Mouse (Mus musculus): ENCODE results near the gene Lrrn2.
A peak's percentile ranks its signal among the peaks of the same experiment; 100 is the strongest.
"Not testable (repeated sequence)": the region's sequence is repeated elsewhere in the genome, so short reads cannot be mapped to it uniquely, and the experiment has no call there.

The Lrrn2 gene

GRCm38 (mm10) chr1:132930291-132930690, 50.2 kb downstream of the Lrrn2 start:
- no peak for DNase-seq (ENCODE audit: low spot score)

DNA sequence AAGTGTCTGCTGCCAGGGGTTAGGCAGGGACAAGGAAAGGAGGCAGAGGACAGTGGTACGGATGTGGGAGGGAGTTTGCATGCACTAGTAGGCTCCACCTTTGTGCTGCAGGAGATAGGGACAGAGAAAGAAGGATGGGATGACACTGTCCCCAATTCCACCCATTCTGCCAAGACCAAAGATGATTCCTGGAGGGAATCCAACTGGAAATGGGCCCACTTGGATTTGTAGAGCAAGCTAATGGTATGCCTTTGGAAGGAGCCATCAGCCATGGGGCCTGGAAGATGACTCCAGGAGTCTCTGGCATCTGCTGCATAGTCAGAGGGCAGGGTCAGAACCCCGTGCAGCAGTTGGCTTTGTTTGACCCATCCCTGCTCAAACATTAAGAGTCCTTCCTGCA, 52.3 kb downstream of the Lrrn2 start:
- no peak for DNase-seq (ENCODE audit: low spot score)

DNA sequence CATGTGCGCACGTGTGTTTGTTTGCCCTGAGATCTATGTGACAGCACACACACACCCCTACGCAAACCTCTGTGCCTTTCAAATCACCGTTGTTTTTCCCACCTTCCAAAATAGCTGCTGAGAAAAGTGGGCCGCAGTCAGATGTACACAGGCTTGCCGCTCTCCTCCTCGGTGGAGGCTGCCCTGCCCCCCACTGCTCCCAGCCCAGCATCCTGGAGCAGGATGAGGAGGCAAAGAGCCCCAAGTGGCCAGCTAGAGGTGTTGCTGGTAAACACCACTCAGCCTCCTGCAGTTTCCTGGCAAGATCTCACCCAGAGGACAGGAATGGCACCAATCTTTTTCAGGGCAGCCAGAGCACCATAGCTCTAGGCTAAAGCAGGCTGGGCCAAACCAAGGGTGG, 54.8 kb downstream of the Lrrn2 start:
- DNase-seq (ENCODE audit: low spot score), result peak; percentile 66

GRCm38 (mm10) chr1:132937296-132938030, 57.4 kb downstream of the Lrrn2 start:
- no peak for DNase-seq (ENCODE audit: low spot score)

- DNase-seq (ENCODE audit: low spot score), result no peak
These were observed 58.9 kb downstream of the Lrrn2 start for GRCm38 (mm10) chr1:132938975-132939374.

- DNase-seq (ENCODE audit: low spot score), result no peak
These were observed 65.8 kb downstream of the Lrrn2 start for GRCm38 (mm10) chr1:132945826-132946225.

DNA sequence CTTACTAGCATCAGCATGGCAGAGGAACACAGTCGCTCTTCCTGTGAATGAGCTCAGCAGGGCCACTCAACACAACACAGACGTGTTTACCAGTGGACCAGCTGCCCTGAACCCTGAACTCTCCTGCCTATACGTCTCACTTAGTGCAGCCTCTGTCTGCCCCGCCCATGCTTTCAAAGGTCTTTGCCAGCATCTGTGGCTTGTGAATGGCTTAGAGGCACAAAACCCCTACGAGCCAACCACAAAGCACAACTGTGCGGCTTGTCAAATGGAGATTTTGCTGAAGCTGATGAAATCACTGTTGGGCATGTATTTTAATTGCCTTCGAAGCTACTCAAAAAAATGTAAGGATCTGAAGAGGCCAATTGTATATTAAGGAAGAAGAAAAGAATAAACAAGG, 67.7 kb downstream of the Lrrn2 start:
- no peak for DNase-seq (ENCODE audit: low spot score)

DNA sequence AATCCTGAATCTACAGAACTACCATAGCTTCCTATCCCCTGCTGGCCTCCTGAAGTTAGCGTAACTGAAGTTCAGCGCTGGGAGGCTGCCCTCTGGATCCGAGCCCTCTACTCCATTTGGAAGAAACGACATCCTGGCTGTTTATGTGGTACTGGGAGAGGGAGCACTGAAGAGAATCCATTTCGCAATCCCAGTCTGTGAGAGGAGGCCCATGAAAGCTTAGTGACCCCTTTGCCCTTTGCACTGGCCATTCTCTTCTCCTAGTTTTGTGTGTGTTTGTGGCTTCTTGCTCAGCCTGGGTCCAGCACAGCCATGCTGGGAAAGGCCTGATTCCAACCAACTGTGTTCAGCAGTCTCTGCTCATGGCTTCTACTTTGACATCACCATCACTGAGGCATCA, 76.7 kb downstream of the Lrrn2 start:
- DNase-seq (ENCODE audit: low spot score), result no peak

- no peak for DNase-seq (ENCODE audit: low spot score)
These were observed 81.7 kb downstream of the Lrrn2 start for GRCm38 (mm10) chr1:132961751-132962150.

DNA sequence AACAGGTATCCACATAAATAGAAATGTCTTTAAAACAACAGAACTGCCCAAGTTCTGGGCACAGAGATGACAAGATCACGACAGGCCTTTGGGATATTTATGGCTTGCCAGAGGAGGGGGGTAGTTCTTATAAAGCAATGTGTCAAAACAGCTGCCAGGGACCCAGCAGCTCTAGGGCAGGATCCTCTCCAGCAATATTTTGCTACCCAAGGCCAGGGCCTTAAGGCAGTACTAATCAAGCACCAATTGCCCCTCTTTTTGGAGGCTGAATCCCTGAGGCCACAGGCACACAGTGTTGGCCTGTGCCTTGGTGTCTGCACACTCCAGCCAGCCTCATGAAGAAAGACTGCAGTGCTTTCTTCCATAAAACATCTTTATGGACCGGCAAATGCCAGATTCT, 84.0 kb downstream of the Lrrn2 start:
- no peak for DNase-seq (ENCODE audit: low spot score)

DNA sequence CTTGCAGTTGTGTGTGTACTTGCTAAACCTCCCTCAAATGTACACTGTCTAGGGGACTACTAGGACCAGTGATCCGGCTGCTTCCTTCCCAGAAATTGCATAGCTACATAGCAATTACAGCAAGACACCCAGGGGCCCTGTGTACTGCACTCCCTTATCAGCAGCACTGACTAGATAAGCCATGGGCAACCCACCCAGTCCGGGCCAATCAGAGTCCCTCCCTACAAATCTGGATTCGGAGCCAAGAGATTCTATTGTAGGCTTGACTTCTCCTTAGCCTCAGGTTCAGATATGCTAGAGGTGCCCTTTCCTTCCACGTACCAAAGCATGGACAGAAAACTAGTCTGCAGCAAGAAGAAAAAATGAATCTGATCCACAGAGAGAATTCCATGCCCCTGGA, 84.6 kb downstream of the Lrrn2 start:
- no peak for DNase-seq (ENCODE audit: low spot score)

DNA sequence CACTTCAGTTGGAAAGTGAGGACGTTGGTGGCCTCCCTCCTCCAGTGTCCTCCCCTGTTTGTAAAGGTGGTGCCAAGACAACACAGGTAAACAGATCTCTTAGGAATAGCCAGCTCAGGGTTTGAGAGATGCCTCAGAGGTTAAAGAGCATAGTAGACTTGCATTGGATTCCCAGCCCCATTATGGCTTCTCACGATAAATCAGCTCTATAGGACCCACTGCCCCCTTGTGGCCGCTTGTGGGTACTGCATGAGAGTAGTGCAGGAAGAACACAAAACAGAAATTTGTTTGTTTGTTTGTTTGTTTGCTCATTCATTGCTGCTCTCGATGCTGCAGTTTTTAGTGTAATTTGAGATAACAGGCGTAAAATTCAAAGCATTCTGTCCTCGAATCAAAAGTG, 88.6 kb downstream of the Lrrn2 start:
- peak; percentile 76 for DNase-seq (ENCODE audit: low spot score)

DNA sequence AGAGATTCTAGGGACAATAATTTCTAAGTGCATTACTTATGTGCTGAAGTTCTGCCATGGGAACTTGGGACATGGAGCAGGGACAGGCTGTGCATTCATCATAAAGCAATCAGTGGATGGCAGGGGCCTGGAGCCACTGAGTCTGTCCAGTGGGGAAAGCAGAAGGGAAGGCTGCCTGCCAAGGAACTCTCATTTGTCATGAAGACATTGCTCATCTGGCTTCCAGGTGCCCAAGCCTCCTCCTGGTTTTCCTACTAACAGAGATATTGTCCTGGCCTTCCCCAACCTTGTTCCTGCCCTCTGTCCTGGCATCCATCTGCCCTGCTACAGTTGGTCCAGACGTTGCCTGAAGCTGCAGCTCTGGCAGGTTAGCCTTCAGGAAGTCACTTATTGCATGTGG, 97.3 kb downstream of the Lrrn2 start:
- no peak for DNase-seq (ENCODE audit: low spot score)

- DNase-seq (ENCODE audit: low spot score), result no peak
These were observed 101.2 kb downstream of the Lrrn2 start for GRCm38 (mm10) chr1:132981232-132981631.

DNA sequence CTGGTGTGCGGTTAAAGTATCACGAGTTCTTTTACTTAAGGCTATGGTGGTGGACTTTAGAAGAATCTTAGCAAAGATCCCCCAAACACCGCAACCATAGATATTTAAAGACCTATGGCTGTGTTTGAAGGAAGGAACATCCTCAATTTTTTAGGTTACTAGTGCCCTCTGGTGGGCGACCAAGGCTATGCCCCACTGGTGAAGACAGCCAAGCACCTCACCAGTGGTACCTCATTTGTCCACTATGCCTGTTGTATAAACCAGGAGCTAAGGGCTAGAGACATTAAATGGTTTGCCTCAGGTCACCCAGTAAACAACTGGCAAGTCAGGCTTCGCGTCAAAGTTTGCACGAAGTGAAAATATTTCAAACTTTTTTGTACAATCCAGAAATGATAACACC, 102.7 kb downstream of the Lrrn2 start:
- peak; percentile 79 for DNase-seq (ENCODE audit: low spot score)

- DNase-seq (ENCODE audit: low spot score), result not testable (repeated sequence)
These were observed 108.7 kb downstream of the Lrrn2 start for GRCm38 (mm10) chr1:132988556-132989459.

Data from embryo, embryonic 10.5 days (tissue).